Mouse (Mus musculus): ENCODE data around the gene Chrnb1.
A peak's percentile ranks its signal among the peaks of the same experiment; 100 is the strongest.

Gene Chrnb1

DNA sequence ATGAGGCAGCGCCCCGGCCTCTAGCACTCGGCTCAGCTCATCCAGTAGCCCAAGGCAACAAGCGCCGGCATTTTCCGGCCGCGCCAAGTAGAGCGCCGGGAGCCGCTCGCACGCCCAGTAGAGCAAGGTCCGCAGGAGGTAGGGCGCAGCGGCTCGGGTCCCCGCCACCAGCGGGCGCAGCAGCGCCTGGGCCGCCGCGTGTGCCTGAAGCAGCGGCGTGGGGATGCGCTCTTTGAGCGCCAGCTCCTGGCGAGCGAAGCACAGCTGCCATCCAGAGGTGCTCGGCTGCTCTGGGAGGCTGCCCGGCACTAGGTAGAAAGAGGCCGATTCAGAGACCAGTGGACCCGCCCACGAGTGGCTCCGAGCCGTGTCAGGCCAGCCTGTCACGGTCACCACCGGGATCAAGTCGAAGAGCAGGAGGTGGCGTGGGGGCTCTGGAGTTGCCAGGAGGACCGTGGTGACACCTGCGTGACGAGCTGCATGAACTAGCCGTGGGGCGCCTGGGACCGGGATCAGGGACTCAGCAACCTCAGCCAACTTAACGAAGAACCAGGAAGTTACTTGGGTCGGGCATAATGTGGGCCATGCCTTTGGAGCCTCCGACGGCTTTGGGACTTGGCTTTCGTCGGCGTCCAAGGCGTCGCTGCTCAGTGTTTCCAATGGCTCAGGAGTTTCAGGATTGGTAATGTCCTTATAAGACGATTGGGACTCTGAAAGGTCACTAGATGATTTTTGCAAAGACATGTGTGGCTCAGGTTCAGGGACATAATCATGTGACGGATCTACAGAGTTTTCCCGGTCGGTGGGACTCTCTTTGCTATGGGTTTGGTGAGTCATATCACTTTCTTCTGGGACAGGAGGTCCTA lies 8.3 kb upstream of the Chrnb1 start:
- DNase-seq: peak; percentile 84

DNA sequence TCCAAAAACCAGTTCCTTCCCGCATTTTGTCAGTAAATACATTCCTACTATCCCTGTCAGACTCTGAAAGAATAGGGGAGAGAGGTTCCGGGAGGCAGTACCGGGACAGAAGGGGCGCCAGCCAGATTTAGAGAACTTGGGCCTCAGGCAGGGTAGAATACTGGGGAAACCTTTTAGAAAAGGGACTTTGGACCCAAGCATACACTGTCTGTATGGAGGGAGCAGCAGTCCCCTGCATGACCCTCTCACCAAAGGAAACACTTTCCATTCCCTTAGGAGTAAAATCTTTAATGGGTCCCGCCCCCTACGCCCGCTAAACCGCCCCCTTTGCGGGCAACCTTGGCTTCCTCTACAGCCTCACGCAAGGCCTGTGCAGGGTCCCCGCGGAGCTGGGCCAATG lies 7.6 kb upstream of the Chrnb1 start:
- DNase-seq: no peak

DNA sequence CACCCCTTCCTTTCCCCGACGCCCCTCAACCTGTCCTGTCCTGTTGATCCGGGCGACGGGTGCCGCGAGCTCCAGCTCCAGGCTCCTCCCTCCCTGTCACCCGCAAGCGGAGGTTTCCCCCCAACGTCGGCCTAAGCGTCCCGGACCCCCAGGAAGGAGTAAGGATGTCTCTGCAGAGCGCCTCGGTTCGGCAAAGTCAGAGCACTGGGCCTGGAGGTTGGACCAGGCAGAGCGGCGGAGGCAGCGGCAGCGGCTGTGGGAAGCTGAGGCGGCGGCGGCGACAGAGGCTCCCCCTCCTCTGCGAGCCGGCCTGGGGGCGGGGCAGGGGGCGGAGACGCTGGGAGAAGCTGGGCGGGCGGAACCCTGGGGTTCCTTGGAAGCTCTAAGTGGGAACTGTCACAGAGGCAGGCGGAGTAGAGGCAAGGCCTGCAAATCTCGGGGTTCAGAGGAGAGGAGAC lies 6.9 kb upstream of the Chrnb1 start:
- peak; percentile 84 for DNase-seq

DNA sequence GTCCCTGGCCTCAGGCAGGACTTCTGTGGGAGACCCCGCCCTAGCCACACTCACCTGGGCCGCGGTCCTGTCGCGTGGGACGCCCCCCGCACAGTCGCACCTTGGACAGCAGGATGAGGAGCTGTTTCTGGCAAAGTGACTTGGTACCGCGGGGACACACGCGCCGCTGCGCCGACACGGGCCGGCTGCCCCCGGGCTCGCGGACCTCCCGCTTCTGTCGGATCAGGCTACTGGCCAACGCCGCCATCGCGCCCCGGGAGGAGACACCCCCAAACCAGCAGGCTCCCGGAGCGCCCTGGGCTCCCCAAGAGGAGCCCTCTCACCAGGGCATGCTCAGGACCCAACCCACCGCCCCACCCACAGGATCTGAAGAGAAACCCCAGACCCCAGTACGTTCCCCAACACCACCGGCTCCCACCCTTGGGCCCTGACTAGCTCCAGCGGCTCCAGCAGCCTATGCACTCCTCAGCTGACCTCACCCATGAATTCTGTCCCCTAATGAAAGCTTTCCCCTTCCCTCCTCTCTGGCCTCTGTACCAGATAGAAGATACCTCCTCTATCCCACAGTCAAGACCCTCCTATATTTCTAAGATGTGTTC lies 5.7 kb upstream of the Chrnb1 start, which contains the start of gene Fgf11:
TSS of gene Fgf11 (minus strand) at position 479 of the 599 bp plus-strand sequence.
- DNase-seq: no peak

DNA sequence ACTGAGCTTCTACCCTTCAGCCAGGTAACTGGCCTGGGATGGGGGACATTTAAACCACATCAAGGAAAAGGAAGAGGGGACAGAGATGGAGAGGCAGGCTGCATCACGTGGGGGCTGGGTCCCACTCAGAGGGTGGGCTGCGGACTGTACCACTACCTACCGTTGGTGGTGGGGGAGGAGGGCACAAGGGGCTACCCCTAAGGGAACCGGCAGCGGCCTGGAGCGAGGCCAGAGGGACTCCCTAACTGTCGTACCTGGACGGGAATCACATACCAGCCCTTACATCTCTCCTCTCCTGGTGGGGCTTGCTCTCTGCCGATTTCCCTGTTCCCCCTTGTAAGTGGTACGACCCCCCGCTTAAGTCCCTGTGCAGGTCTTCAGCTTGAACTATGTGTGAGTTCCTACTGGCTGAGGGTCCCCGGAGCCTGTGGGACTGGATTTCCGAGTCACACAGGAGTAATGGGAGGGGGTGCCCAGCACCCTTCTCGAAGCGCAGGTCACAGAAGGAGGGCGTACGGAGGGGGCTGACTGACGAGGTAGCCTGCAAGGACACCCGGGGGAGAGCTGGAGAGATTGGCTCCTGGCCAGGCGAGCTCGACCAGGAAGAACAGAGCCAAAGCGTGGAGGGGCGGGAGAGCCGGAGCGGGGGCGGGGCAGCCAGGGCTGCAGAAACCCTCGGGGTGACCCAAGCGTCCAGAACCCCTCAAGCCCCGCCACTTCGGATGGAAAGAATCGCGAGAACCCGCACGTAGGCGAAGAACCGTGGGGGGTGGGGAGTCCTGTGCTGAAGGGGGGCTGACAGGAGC lies 4.9 kb upstream of the Chrnb1 start:
- no peak for DNase-seq

DNA sequence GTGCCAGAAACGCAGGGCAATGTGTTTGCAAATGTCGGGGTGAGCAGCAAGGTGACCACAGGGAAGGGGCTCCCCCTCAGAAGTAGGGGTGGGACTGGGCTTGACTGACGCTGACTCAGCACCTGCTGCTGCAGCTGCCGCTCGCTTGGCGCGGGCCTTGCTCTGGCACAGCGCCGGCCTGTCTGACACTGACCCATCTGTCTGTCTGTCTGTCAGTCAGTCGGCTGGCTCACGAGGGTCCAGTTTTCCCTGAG lies 4.3 kb upstream of the Chrnb1 start:
- no peak for DNase-seq

DNA sequence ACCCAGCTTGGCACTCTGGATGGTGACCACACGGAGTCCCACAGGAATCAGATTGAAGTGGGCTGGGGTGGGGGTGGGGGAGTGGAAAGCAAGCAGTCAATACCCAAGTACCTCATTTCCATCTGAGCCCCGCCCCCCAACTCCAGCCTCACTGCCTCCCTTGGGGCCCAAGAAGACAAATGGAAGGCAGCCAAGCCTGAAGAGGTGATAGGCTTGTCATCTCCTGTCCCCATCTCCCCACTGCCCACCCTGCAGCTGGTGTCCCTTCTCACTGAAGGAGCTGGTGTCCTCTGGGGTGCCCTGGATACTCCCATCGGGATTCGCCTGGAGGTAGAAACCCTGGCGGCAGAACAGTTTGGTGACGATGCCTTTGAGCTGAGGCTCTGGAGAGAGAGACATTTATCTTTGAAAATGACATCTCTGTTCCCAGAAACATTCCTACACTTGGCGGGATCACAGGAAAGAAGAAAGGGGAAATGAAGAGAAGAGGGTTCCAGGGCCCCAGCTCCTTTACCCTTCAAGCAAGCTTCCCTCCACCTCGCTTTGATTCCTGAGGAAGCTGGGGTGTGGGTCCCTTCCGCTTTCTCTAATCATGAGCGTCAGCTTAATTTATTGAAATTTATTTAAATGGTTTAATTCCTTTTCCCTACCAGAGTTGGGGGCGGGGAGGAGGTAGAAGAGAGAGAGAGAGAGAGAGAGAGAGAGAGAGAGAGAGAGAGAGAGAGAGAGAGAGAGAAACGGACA lies 3.8 kb upstream of the Chrnb1 start:
- DNase-seq: no peak

DNA sequence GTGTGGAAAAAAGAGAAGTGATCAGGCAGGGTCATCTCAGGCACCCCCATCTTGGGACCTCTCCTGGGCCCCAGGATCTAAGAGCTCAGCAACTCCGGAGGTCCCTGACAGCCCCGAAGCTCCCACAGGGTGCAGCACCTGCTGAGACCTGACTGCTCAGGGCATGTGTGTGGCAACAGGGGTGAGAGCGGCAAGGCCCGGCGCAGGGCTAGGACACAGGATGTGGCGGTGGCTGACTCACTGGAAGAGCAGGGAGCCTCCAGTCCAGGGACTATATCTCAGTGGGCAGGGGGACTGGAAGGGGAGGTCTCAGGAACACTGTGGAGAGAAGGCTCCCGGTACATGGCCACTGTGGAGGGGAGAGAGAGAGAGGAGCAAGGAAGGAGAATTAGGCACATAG lies 2.2 kb upstream of the Chrnb1 start:
- no peak for DNase-seq

DNA sequence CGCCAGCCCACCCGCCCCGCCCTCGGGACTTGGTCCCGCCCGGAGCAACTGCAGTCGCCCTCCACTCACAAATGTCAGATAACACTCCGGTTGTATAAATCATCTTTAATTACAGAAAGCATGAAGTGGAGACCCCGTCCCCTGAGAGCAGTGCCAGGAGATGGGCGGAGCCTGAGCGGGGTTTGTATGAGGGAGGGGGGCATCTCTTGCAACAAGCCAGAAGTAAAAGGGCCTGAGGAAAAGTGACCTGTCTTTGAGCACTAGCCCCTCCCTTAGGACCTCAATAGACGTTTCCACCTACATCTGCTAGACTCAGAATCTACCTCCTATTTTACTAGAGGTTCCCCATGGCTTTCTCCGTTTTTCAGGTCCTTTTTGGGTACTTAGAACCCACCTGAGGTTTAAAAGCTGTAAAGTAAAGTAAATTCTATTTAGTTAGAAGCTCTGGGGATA lies 266 bp upstream of the Chrnb1 start:
- DNase-seq: no peak

DNA sequence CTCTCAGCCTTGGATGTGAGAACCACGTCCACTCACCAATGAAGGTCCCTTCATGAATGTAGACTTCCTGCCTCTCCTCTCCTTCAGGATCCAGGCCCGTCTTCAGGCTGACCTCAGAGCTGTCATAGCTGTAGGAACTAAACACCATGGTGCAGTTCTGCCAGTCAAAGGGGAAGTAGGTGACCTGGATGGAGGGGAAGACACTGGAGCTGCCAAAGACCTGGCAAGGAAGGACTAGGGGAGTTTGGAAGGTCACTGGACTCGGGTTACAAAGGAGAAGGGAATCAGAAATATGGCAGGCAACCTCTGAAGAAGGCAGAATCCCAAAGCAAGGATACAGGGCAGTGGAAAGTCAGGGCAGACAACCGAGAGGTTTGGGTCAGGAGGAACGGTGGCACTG lies 2.3 kb downstream of the Chrnb1 start:
- DNase-seq: no peak

DNA sequence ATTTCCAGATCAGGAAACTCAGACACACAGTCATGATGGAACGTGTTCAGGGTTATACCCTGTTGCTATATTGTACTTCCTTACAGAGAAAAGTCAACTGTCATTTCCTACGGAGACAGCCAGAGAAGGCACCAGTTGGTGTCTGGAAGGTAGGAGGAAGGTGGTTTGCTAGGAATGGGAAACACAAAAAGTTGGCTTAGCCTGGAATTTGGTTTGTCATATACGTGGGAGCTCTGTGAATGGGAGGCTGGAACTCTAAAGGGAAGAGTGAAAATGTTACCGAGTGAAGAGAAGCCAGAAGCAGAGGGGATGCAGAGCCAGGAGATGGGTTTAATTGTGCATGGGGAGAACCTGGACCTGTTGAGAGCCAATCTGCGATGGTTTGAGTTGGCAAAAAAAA lies 4.3 kb downstream of the Chrnb1 start:
- DNase-seq: no peak

DNA sequence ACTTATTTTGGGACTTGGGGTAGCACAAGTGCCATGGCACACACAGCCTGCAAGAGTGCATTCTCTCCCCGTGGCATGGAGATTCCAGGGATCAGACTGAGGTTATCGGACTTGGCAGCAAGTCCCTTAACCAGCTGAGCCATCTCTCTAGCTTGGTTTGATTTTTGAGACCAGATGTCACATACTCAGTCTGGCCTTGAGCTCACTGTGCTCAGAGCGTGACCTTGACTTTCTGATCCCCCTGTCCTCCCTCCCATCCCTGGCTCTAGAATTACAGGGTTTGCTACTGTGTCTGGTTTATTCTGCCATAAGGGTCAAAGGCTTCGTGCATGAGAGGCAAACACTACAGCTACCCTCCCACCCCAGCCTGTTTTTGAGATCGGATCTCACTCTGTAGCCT lies 6.3 kb downstream of the Chrnb1 start:
- DNase-seq: no peak

DNA sequence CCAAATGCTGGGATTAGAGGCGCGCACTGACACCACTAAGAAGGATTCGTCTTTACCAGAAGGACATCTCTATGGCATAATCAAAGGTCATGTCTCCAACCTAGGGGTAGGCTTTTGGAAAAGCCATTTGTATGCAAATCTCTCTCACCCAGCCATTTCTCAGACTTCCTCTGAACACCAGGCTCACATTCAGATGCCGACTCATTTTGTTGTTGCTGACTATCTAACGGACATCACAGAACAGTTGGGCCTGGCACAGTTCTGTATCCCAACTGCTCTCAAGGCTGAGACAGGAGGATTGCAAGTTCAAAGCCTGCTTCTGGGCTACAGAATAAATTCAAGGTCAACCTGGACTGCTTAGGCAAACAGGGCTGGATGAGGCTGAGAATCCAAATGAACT lies 8.4 kb downstream of the Chrnb1 start:
- DNase-seq: no peak

DNA sequence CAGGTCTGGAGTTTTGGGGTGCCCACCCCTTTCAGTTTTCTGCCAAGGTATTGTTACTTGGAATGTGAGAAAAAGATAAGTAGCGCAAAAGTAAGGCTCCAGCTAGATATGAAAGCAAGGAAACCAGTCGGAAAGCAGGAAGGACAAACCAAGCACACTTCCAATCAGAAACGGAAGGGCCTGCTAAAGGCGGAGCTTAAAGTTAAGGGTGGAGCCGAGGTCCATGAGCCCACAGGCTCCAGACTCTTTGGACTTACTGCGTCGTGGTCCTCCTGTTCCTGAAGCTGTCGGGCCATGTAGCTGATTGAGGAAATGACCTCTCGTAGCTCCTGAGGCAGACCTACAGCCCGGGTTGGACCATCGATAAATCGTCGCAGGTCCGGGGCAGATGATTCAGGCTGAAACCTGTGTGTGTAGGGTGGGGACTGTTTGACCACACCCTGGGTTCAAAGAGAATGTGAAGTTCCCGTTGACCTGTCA lies 10.9 kb downstream of the Chrnb1 start:
- DNase-seq: no peak

DNA sequence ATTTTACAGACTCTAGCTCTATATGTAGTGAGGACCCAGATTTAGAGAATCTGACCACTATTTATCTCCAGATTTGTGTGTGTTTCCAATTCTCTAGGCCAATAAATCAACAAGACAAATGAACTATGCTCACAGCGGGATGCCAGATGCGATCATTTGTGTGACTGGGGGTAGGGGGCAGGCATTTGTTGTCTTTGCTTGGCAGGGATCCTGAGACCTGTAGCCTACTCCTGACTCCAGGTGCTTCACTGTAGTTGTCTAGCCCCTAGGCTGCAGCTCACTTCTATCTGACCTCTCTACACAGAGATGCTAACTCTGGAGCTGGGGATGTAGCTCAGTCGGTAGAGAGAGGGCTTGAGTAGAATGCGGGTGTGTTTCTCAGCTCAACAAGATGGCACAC lies 13.9 kb downstream of the Chrnb1 start:
- DNase-seq: no peak

DNA sequence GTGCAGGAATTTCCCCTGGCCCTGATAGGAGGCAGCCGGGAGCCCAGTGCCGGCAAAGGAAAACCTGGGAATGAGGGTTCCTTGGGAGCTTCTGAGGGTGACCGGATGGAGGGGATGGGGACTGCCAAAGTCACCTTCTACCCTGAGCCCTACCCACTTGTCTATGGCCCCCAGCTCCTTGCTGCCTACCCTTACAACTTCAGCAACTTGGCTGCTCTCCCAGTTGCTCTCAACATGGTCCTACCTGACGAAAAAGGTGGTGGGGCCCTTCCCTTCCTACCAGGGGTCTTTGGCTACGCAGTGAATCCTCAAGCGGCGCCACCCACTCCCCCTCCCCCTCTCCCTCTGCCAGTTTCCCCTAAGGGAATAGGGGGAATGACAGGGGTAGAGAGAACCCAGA lies 16.8 kb downstream of the Chrnb1 start:
- no peak for DNase-seq

DNA sequence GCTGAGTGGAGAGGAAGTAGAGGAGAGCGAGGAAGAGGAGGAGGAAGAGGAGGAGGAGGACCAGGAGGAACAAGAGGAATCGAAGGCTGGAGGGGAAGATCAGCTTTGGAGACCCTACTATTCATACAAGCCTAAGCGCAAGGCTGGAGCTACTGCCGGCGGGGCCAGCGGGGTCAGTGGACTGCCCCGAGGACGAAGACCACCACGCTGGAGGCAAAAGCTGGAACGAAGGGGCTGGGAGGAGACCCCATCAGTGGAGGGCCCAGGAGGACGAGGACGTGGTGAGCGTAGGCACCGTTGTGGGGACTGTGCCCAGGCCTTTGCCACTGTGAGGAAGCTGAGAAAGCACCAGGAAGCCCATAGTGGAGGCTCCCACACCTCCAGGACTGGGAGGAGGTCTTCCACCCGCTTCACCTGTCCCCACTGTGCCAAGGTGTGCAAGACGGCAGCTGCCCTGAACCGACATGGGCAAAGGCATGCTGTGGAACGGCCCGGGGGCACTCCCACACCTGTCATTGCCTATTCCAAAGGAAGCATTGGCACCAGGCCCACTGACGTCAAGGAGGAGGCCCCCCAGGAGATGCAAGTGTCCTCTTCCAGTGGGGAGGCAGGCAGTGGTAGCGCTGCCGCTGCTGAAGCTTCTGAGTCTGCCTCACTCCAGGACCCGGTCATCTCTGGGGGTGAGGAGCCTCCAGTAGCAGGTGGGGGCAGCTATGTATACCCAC lies 17.3 kb downstream of the Chrnb1 start:
- no peak for DNase-seq

DNA sequence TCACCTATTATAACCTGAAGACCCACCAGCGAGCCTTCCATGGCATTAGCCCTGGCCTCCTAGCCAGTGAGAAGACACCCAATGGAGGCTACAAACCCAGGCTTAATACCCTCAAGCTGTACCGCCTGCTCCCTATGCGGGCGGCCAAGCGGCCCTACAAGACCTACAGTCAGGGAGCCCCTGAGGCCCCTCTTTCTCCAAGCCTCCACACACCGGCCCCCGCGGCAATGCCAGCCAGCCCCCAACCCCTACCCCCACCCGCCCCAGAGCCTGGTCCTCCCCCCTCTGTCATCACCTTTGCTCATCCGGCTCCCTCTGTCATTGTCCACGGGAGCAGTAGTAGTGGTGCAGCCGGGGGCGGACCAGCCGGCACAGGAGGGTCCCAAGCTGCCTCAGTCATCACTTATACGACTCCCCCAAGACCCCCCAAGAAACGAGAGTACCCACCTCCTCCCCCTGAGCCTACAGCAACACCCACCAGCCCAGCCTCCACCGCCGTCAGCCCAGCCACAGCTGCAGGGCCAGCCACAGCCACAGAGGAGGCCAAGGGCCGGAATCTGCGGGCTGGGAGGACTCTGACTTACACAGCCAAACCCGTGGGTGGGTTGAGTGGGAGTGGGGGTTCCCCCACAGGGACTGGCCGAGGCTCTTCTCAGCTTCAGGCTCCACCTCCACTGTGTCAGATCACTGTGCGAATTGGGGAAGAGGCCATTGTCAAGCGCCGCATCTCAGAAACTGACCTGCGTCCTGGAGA lies 18.1 kb downstream of the Chrnb1 start:
- DNase-seq: no peak

DNA sequence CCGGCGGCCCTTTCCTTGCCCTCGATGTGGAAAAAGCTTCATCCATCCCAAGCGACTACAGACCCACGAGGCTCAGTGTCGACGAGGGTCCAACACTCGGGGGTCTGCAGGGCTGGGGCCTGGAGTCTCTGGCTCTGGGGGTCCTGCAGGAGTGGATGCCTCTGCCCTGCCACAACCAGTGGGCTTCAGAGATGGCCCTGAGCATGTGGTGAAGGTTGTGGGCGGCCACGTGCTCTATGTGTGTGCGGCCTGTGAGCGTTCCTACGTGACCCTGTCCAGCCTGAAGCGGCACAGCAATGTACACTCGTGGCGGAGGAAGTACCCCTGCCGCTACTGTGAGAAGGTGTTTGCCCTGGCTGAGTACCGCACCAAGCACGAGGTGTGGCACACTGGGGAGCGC lies 19.3 kb downstream of the Chrnb1 start:
- no peak for DNase-seq

DNA sequence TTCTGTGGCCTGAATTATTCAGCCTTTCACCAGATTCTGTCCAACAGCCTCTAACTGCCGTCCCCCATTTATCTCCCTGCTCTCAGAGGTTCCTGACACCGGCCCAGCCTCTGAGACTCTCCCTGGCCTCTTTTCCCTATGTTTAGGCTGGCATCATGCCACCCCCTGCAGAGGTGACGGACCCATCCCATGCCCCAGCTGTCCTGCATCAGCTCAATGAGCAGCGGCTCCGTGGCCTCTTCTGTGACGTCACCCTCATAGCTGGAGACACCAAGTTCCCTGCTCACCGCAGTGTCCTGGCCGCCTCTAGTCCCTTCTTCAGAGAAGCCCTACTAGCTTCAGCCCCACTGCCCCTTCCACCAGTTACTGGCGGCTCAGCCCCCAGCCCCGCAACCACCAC lies 20.0 kb downstream of the Chrnb1 start:
- DNase-seq: no peak

DNA sequence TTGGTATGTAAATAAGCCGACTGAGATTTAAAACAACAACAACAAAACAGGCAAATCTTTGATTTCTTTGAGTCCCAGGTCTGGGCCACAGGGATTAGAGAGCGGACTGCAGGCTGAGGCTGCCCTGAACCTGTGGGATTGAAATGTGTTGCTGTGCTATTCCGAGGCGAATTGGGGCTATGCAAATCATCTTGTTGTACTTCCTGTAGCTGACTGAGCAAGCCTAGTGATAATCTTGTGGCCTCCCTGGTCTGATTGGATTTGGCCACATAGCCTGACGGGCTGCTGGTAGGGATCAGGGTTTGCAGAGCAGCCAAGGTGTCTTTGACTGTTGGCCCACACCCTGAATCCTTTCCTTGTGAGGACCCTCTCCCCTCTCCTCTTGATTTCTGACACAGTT lies 20.8 kb downstream of the Chrnb1 start:
- no peak for DNase-seq

DNA sequence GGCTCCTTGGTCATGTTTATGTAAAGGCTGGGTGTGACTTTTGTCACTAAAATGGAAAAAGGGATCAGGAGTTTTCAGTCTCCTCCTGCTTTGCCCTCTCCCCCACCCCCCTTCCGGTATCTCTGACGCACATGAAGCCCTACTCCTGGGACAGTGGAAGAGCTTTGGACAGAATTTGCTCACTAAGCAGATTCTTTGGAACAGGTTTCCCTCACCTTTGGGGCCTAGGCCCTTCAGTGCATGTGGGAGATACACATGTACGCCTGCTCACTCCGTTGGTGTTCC lies 28.2 kb downstream of the Chrnb1 start:
- DNase-seq: no peak
